Mouse (Mus musculus): ENCODE results near the gene Npdc1.

DNA sequence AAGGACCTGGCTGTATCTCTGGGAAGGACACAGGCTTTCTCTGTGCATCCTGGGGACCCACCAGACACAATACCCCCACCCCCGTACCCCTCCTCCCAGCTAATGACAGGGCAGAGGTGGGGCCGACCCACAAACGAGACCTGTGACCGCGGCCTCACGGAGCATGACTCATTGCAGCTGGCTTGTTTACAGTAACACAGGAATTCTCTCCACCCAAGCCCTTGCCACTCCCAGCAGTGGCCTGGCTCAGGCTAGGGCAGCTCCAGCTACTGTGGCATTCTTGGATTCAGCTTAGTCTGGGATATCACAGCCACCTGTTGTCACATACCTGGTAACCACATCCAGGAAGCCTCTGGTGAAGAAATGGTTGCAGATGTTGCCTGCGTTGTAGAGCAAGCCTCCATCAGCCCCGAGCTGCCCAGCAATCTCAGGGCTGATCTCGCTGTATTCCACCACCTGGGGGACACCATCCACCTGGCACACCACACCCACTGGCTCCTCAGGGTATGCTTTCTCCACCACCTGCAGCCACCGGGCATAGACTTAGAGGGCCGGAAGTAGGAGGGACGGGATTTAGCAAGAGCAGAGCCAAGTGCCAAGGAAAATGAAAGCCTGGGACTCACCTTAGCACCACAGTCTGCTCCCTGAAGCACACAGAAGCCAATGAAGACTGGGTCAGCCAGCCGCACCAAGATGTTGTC lies 35.5 kb upstream of the Npdc1 start:
- TF ChIP-seq POLR2A (IDR thresholded peaks at IDR 0.05; ENCODE audit: low read depth, low read length) (no peak), USF1 (IDR thresholded peaks at IDR 0.05; ENCODE audit: low read depth, low read length) (no peak), MAX (IDR thresholded peaks at IDR 0.05; ENCODE audit: low read length) (no peak), CTCF (conservative IDR thresholded peaks at IDR 0.05 in 1 of 2, IDR thresholded peaks at IDR 0.05 in 1 of 2; ENCODE audit: low read depth in 2 of 2, low read length in 2 of 2) (no peak), PAX5 (IDR thresholded peaks at IDR 0.05; ENCODE audit: low read length) (no peak), RAD21 (IDR thresholded peaks at IDR 0.05; ENCODE audit: low read depth, low read length) (no peak), KAT2A (IDR thresholded peaks at IDR 0.05; ENCODE audit: insufficient replicate concordance, low read length) (no peak), NRF1 (IDR thresholded peaks at IDR 0.05; ENCODE audit: low read depth, low read length) (no peak), RCOR1 (conservative IDR thresholded peaks at IDR 0.05; ENCODE audit: low read depth, low read length) (no peak)
